Mouse (Mus musculus): ENCODE measurements around the gene Nfyc. TPM values are rescaled to one million over a fixed set of nuclear protein-coding genes. Genes with fewer than 3 reads are reported as not detected.

The Nfyc gene
- total and polyA plus RNA-seq, 3 experiments = 39.5 to 178 (median 64.8) TPM

DNA sequence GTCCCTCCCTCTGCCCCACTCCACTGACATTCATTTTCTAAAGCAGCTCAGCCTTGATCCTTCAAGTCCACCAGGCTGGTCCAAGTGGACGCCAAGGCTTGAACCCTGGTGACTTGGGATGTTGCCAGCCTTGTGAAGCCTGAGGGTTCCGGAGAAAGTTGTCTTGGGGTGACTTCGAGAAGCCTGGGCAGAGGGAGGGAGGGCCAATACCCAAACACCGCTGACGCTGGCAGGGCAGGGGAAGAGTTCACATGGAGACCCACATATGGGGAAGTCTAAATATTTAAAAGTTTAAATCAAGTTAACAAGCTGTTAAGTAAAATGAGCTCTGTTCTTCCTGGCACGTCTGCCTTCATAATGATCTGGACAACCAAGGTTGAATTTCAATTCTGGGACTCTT lies 98.6 kb downstream of the Nfyc start:
- H3K9me3 ChIP-seq (replicated peaks; ENCODE audit: insufficient read depth, low read length) = no peaks in the 10 kb centered on the region
- no peak for DNase-seq (ENCODE audit: low read depth, low spot score)
- no peaks in the 10 kb centered on the region for H3K79me2 ChIP-seq (ENCODE audit: control insufficient read depth, insufficient read depth, low read length, poor library complexity)
- H3K4me1 ChIP-seq (ENCODE audit: control insufficient read depth in 1 of 2, insufficient read depth in 2 of 2, low read length in 2 of 2) = peaks cover 0 to 4% of the 10 kb centered on the region in 2 experiments
- H3K27me3 ChIP-seq (ENCODE audit: control insufficient read depth in 1 of 2, insufficient read depth in 2 of 2, low read length in 2 of 2) = peaks cover 5 to 6% of the 10 kb centered on the region in 2 experiments; a peak in 3 of 4 replicates
- TF ChIP-seq MAZ (IDR thresholded peaks at IDR 0.05; ENCODE audit: low read depth, low read length) (no peak), SIN3A (IDR thresholded peaks at IDR 0.05; ENCODE audit: low read length) (no peak), TCF12 (IDR thresholded peaks at IDR 0.05; ENCODE audit: low read depth, low read length) (no peak), RCOR1 (IDR thresholded peaks at IDR 0.05; ENCODE audit: low read depth, low read length) (no peak)
- H3K9ac ChIP-seq (ENCODE audit: control insufficient read depth, low read depth, low read length, poor library complexity, severe bottlenecking) = no peak overlapping the region
- H3K4me3 ChIP-seq (ENCODE audit: control insufficient read depth in 1 of 2, insufficient read depth in 1 of 2, low read depth in 2 of 2, low read length in 2 of 2) = no peak overlapping the region
- no peak overlapping the region for H3K27ac ChIP-seq (ENCODE audit: control insufficient read depth, low read depth, low read length)
- H3K36me3 ChIP-seq (ENCODE audit: control insufficient read depth in 1 of 2, insufficient read depth in 2 of 2, low read length in 2 of 2) = no peaks in the 10 kb centered on the region; a peak in 1 of 4 replicates

GRCm38 (mm10) chr4:120731030-120731644 lies 100.2 kb downstream of the Nfyc start:
- Histone ChIP-seq H3K36me3 (ENCODE audit: control insufficient read depth in 1 of 2, insufficient read depth in 2 of 2, low read length in 2 of 2) (no peaks in the 10 kb centered on the region; a peak in 1 of 4 replicates), H3K9ac (ENCODE audit: control insufficient read depth, low read depth, low read length, poor library complexity, severe bottlenecking) (peak overlapping the region; percentile 73), H3K9me3 (replicated peaks; ENCODE audit: insufficient read depth, low read length) (no peaks in the 10 kb centered on the region), H3K4me1 (ENCODE audit: control insufficient read depth in 1 of 2, insufficient read depth in 2 of 2, low read length in 2 of 2) (peaks cover 0 to 4% of the 10 kb centered on the region in 2 experiments), H3K27ac (ENCODE audit: control insufficient read depth, low read depth, low read length) (no peak overlapping the region), H3K4me3 (ENCODE audit: control insufficient read depth in 1 of 2, insufficient read depth in 1 of 2, low read depth in 2 of 2, low read length in 2 of 2) (peak overlapping the region; percentile 78 to 87), H3K27me3 (ENCODE audit: control insufficient read depth in 1 of 2, insufficient read depth in 2 of 2, low read length in 2 of 2) (peaks cover 0 to 4% of the 10 kb centered on the region in 2 experiments; a peak in 2 of 4 replicates), H3K79me2 (ENCODE audit: control insufficient read depth, insufficient read depth, low read length, poor library complexity) (no peaks in the 10 kb centered on the region)
- TF ChIP-seq KAT2A (conservative IDR thresholded peaks at IDR 0.05; ENCODE audit: low read depth, low read length) (no peak), USF1 (IDR thresholded peaks at IDR 0.05; ENCODE audit: low read depth, low read length) (no peak), BHLHE40 (IDR thresholded peaks at IDR 0.05; ENCODE audit: borderline replicate concordance, low read depth, low read length) (no peak), MAFK (IDR thresholded peaks at IDR 0.05; ENCODE audit: borderline replicate concordance, low read depth, low read length) (no peak), TBP (IDR thresholded peaks at IDR 0.05; ENCODE audit: low read depth, low read length) (no peak), NRF1 (IDR thresholded peaks at IDR 0.05; ENCODE audit: insufficient read depth, low read depth, low read length, poor library complexity, severe bottlenecking) (no peak), MAZ (IDR thresholded peaks at IDR 0.05; ENCODE audit: low read depth, low read length) (no peak), ZKSCAN1 (IDR thresholded peaks at IDR 0.05; ENCODE audit: low read depth, low read length) (no peak), ZC3H11A (IDR thresholded peaks at IDR 0.05; ENCODE audit: low read depth, low read length) (no peak), POLR2AphosphoS2 (IDR thresholded peaks at IDR 0.05; ENCODE audit: low read length) (no peak), USF2 (IDR thresholded peaks at IDR 0.05; ENCODE audit: borderline replicate concordance in 1 of 2, insufficient read depth in 1 of 2, low read depth in 1 of 2, low read length in 2 of 2) (no peak), POLR2A (IDR thresholded peaks at IDR 0.05; ENCODE audit: control insufficient read depth in 1 of 2, insufficient read depth in 1 of 2, low read depth in 1 of 2, low read length in 2 of 2, poor library complexity in 1 of 2) (no peak), MAX (IDR thresholded peaks at IDR 0.05; ENCODE audit: low read length) (no peak), MEF2A (IDR thresholded peaks at IDR 0.05; ENCODE audit: extremely low read depth, insufficient replicate concordance, low read depth, low read length, poor library complexity, severe bottlenecking) (no peak), SMC3 (IDR thresholded peaks at IDR 0.05; ENCODE audit: low read depth, low read length) (no peak)
- DNase-seq (ENCODE audit: low read depth, low spot score) = peak; percentile 82

All from MEL (cell line).